Mouse (Mus musculus) neural tube, embryonic 11.5 days (tissue): Measurements from ENCODE around the gene Hace1. TPM values are rescaled to one million over a fixed set of nuclear protein-coding genes. Genes with fewer than 3 reads are reported as not detected.

ENCODE experiments used
- ATAC-seq: fragments of 200-750 bp; cut with Nextera tagmentation; 2 replicates; pipeline ENCODE4 v1.8.0; 2017; ENCODE audit warnings: moderate number of reproducible peaks, mild to moderate bottlenecking, moderate TSS enrichment, moderate library complexity; ENCODE audit not compliant: insufficient read depth, low FRiP score, low TSS enrichment
- DNase-seq: peaks from one replicate; pipeline ENCODE4 v3.0.0-alpha.2; 2015; ENCODE audit warnings: low spot score
- H3K27ac ChIP-seq: fragments of 300-500 bp; sonication (generic); 2 replicates; pipeline ENCODE4 v1.5.1; 2014; ENCODE audit warnings: low read depth, mild to moderate bottlenecking, low read length
- H3K27me3 ChIP-seq: fragments of 300-500 bp; sonication (generic); 2 replicates; pipeline ENCODE4 v1.6.1; 2014; ENCODE audit warnings: mild to moderate bottlenecking, low read length, mixed read lengths; ENCODE audit not compliant: control insufficient read depth, insufficient read depth
- H3K36me3 ChIP-seq: fragments of 300-500 bp; sonication (generic); 2 replicates; pipeline ENCODE4 v1.6.1; 2014; ENCODE audit warnings: mild to moderate bottlenecking, low read length, moderate library complexity, mixed read lengths; ENCODE audit not compliant: control insufficient read depth, insufficient read depth
- H3K4me1 ChIP-seq: fragments of 300-500 bp; sonication (generic); 2 replicates; pipeline ENCODE4 v1.6.1; 2014; ENCODE audit warnings: low read length, mixed read lengths; ENCODE audit not compliant: control insufficient read depth, insufficient read depth
- H3K4me2 ChIP-seq: fragments of 300-500 bp; sonication (generic); 2 replicates; pipeline ENCODE4 v1.6.1; 2014; ENCODE audit warnings: low read depth, mild to moderate bottlenecking, moderate library complexity
- H3K4me3 ChIP-seq: fragments of 300-500 bp; sonication (generic); 2 replicates; pipeline ENCODE4 v1.5.1; 2014; ENCODE audit warnings: low read depth, low read length
- H3K9ac ChIP-seq: fragments of 300-500 bp; sonication (generic); 2 replicates; pipeline ENCODE4 v1.6.1; 2014; ENCODE audit warnings: mild to moderate bottlenecking, low read length
- H3K9me3 ChIP-seq: fragments of 300-500 bp; sonication (generic); 2 replicates; pipeline ENCODE4 v1.6.1; 2016; ENCODE audit warnings: low read length; ENCODE audit not compliant: control insufficient read depth
- WGBS: fragments of 180-500 bp; shearing (Covaris S2); extraction: QIAGEN DNeasy Blood & Tissue Kit; methylation state at CpG from one replicate; pipeline ENCODE4 v1.1.7; 2014; 5-methylcytosine and 5-hydroxymethylcytosine counted together
- polyA plus RNA-seq: library from polyadenylated mRNA; unstranded; fragments of >200 nt; fragmentation: Nextera tagmentation; extraction: Ambion mirVana; gene quantifications from 2 replicates; pipeline ENCODE4 v1.2.1, GENCODE M21; 2014

Hace1 gene
- polyA plus RNA-seq, 1 experiment from 2014 or later = 25.1 TPM

GRCm38 (mm10) chr10:45605853-45606252, 28.2 kb downstream of the Hace1 start:
- Histone ChIP-seq H3K4me2 (no peak overlapping the region), H3K27ac (no peak overlapping the region), H3K9me3 (no peaks in the 10 kb centered on the region), H3K36me3 (no peaks in the 10 kb centered on the region), H3K27me3 (no peaks in the 10 kb centered on the region), H3K4me1 (no peaks in the 10 kb centered on the region), H3K9ac (no peak overlapping the region), H3K4me3 (no peak overlapping the region)
- ATAC-seq (no peak), DNase-seq (no peak)
- WGBS = 77% methylated on average over 3 of the region's 3 CpGs

- no peak for ATAC-seq
- 85% methylated on average over 1 of the region's 1 CpGs for WGBS
These were observed 33.1 kb downstream of the Hace1 start for GRCm38 (mm10) chr10:45610727-45611126.

GRCm38 (mm10) chr10:45616012-45616411, 38.4 kb downstream of the Hace1 start:
- Histone ChIP-seq H3K27ac (no peak overlapping the region), H3K27me3 (no peaks in the 10 kb centered on the region), H3K4me1 (no peaks in the 10 kb centered on the region), H3K4me2 (no peak overlapping the region), H3K9ac (no peak overlapping the region), H3K36me3 (peaks cover 2% of the 10 kb centered on the region; the same call in 1 of the 2 replicates), H3K4me3 (no peak overlapping the region), H3K9me3 (no peaks in the 10 kb centered on the region)
- DNase-seq = no peak
- 90% methylated on average over 5 of the region's 5 CpGs for WGBS
- ATAC-seq = no peak

More at GRCm38 (mm10) chr10:45610727-45611126, 33.1 kb downstream of the Hace1 start:
- Histone ChIP-seq H3K9me3 (no peaks in the 10 kb centered on the region), H3K4me3 (no peak overlapping the region), H3K9ac (no peak overlapping the region), H3K36me3 (no peaks in the 10 kb centered on the region), H3K4me2 (no peak overlapping the region), H3K4me1 (no peaks in the 10 kb centered on the region), H3K27ac (no peak overlapping the region), H3K27me3 (no peaks in the 10 kb centered on the region)
- DNase-seq = no peak

- H3K27ac ChIP-seq = no peak overlapping the region
- no peak overlapping the region for H3K4me3 ChIP-seq
- H3K36me3 ChIP-seq = peaks cover 2% of the 10 kb centered on the region; the same call in 1 of the 2 replicates
- H3K4me1 ChIP-seq = no peaks in the 10 kb centered on the region
- no peak for DNase-seq
- ATAC-seq = no peak
- no peak overlapping the region for H3K9ac ChIP-seq
- H3K4me2 ChIP-seq = no peak overlapping the region
- WGBS = 84% methylated on average over 3 of the region's 3 CpGs
- no peaks in the 10 kb centered on the region for H3K9me3 ChIP-seq
- no peaks in the 10 kb centered on the region for H3K27me3 ChIP-seq
These were observed 41.4 kb downstream of the Hace1 start for GRCm38 (mm10) chr10:45619039-45619438.

- Histone ChIP-seq H3K36me3 (no peaks in the 10 kb centered on the region), H3K9ac (no peak overlapping the region), H3K4me3 (no peak overlapping the region), H3K9me3 (no peaks in the 10 kb centered on the region), H3K27me3 (no peaks in the 10 kb centered on the region), H3K4me1 (no peaks in the 10 kb centered on the region), H3K4me2 (no peak overlapping the region), H3K27ac (no peak overlapping the region)
- WGBS = 95% methylated on average over 3 of the region's 3 CpGs
- ATAC-seq (no peak), DNase-seq (no peak)
These were observed 54.4 kb downstream of the Hace1 start for GRCm38 (mm10) chr10:45631995-45632394.

GRCm38 (mm10) chr10:45632641-45633040, 55.0 kb downstream of the Hace1 start:
- DNase-seq (no peak), ATAC-seq (no peak)
- Histone ChIP-seq H3K4me2 (no peak overlapping the region), H3K4me3 (no peak overlapping the region), H3K4me1 (no peaks in the 10 kb centered on the region), H3K9me3 (no peaks in the 10 kb centered on the region), H3K27ac (no peak overlapping the region), H3K9ac (no peak overlapping the region), H3K27me3 (no peaks in the 10 kb centered on the region), H3K36me3 (no peaks in the 10 kb centered on the region)
- WGBS = 94% methylated on average over 10 of the region's 10 CpGs

- Histone ChIP-seq H3K9me3 (no peaks in the 10 kb centered on the region), H3K4me2 (no peak overlapping the region), H3K9ac (no peak overlapping the region), H3K27me3 (no peaks in the 10 kb centered on the region), H3K4me1 (no peaks in the 10 kb centered on the region), H3K27ac (no peak overlapping the region), H3K36me3 (no peaks in the 10 kb centered on the region), H3K4me3 (no peak overlapping the region)
- DNase-seq (no peak), ATAC-seq (no peak)
- 84% methylated on average over 3 of the region's 3 CpGs for WGBS
These were observed 57.6 kb downstream of the Hace1 start for GRCm38 (mm10) chr10:45635201-45635600.

GRCm38 (mm10) chr10:45639762-45640161, 62.1 kb downstream of the Hace1 start:
- DNase-seq = no peak

GRCm38 (mm10) chr10:45654026-45654425, 76.4 kb downstream of the Hace1 start:
- 94% methylated on average over 2 of the region's 2 CpGs for WGBS
- ATAC-seq = no peak
- no peak overlapping the region for H3K27ac ChIP-seq

More at GRCm38 (mm10) chr10:45639762-45640161, 62.1 kb downstream of the Hace1 start:
- no peaks in the 10 kb centered on the region for H3K9me3 ChIP-seq
- no peak overlapping the region for H3K9ac ChIP-seq
- H3K4me2 ChIP-seq = no peak overlapping the region
- no peak overlapping the region for H3K4me3 ChIP-seq
- ATAC-seq = no peak
- no peaks in the 10 kb centered on the region for H3K36me3 ChIP-seq
- H3K27me3 ChIP-seq = no peaks in the 10 kb centered on the region
- no peak overlapping the region for H3K27ac ChIP-seq
- H3K4me1 ChIP-seq = no peaks in the 10 kb centered on the region

More at GRCm38 (mm10) chr10:45654026-45654425, 76.4 kb downstream of the Hace1 start:
- no peaks in the 10 kb centered on the region for H3K27me3 ChIP-seq
- no peak overlapping the region for H3K4me3 ChIP-seq
- H3K9ac ChIP-seq = no peak overlapping the region
- H3K4me1 ChIP-seq = no peaks in the 10 kb centered on the region
- H3K4me2 ChIP-seq = no peak overlapping the region
- DNase-seq = no peak
- H3K9me3 ChIP-seq = no peaks in the 10 kb centered on the region
- H3K36me3 ChIP-seq = no peaks in the 10 kb centered on the region
